Mouse (Mus musculus) embryonic stem cell, embryonic (primary cell): Measurements from ENCODE around the gene Astn2.

Experiments used
- CTCF ChIA-PET, 4 experiments: fragments of 300-600 bp in 2 of 4; fragments of 350-600 bp in 2 of 4; sonication (Branson Sonifier 250); formaldehyde crosslinking; loops; one replicate each; lab custom pipeline; 2022; ENCODE audit warnings: inconsistent platforms in 2 of 4; lab: Charles Lee
- POLR2A ChIA-PET, 4 experiments: fragments of 300-600 bp in 2 of 4; fragments of 350-600 bp in 2 of 4; sonication (Branson Sonifier 250); formaldehyde crosslinking; loops; one replicate each; lab custom pipeline; 2022; ENCODE audit warnings: antibody characterized with exemption in 4 of 4, inconsistent platforms in 1 of 4; lab: Charles Lee

The Astn2 gene

GRCm38 (mm10) chr4:65430804-65431203, 973.6 kb downstream of the Astn2 start:
- POLR2A ChIA-PET: interaction anchor here in 1 of 4 experiments (0.7 kb wide), 1 partner anchor 32 kb away, joined by 3 read pairs; no protein-coding TSS in a partner anchor
- CTCF ChIA-PET: no interaction called here

GRCm38 (mm10) chr4:65427480-65427879, 976.9 kb downstream of the Astn2 start:
- CTCF ChIA-PET: no interaction called here
- POLR2A ChIA-PET: no interaction called here

GRCm38 (mm10) chr4:65426437-65426836, 978.0 kb downstream of the Astn2 start:
- ChIA-PET CTCF (no interaction called here), POLR2A (no interaction called here)

GRCm38 (mm10) chr4:65423068-65423625, 981.3 kb downstream of the Astn2 start:
- ChIA-PET CTCF (no interaction called here), POLR2A (no interaction called here)

- POLR2A ChIA-PET: no interaction called here
- CTCF ChIA-PET: no interaction called here
Measured at GRCm38 (mm10) chr4:65421272-65421671, 983.1 kb downstream of the Astn2 start.

GRCm38 (mm10) chr4:65420511-65420931, 983.9 kb downstream of the Astn2 start:
- ChIA-PET CTCF (no interaction called here), POLR2A (no interaction called here)

- ChIA-PET POLR2A (no interaction called here), CTCF (no interaction called here)
Measured at GRCm38 (mm10) chr4:65415507-65415906, 988.9 kb downstream of the Astn2 start.

- POLR2A ChIA-PET: no interaction called here
- CTCF ChIA-PET: no interaction called here
Measured at GRCm38 (mm10) chr4:65402836-65403634, 1001.4 kb downstream of the Astn2 start.

- ChIA-PET POLR2A (no interaction called here), CTCF (no interaction called here)
Measured at GRCm38 (mm10) chr4:65402286-65402685, 1002.1 kb downstream of the Astn2 start.

GRCm38 (mm10) chr4:65399457-65399856, 1005.0 kb downstream of the Astn2 start:
- ChIA-PET CTCF (no interaction called here), POLR2A (interaction anchor here in 1 of 4 experiments (0.7 kb wide), 1 partner anchor 1294 kb away, joined by 6 read pairs; no protein-coding TSS in a partner anchor)

GRCm38 (mm10) chr4:65396806-65397205, 1007.6 kb downstream of the Astn2 start:
- CTCF ChIA-PET: no interaction called here
- POLR2A ChIA-PET: interaction anchor here in 1 of 4 experiments (0.6 kb wide), 1 partner anchor 16 kb away, joined by 3 read pairs; no protein-coding TSS in a partner anchor

GRCm38 (mm10) chr4:65391001-65391400, 1013.4 kb downstream of the Astn2 start:
- ChIA-PET CTCF (no interaction called here), POLR2A (no interaction called here)

GRCm38 (mm10) chr4:65383070-65383469, 1021.3 kb downstream of the Astn2 start:
- POLR2A ChIA-PET: no interaction called here
- CTCF ChIA-PET: no interaction called here

GRCm38 (mm10) chr4:65379461-65379860, 1025.0 kb downstream of the Astn2 start:
- ChIA-PET POLR2A (no interaction called here), CTCF (no interaction called here)

- ChIA-PET POLR2A (no interaction called here), CTCF (no interaction called here)
Measured at GRCm38 (mm10) chr4:65376571-65376970, 1027.8 kb downstream of the Astn2 start.

- ChIA-PET POLR2A (no interaction called here), CTCF (no interaction called here)
Measured at GRCm38 (mm10) chr4:65373841-65374240, 1030.6 kb downstream of the Astn2 start.

GRCm38 (mm10) chr4:65372731-65373130, 1031.7 kb downstream of the Astn2 start:
- CTCF ChIA-PET: no interaction called here
- POLR2A ChIA-PET: interaction anchor here in 1 of 4 experiments (0.6 kb wide), 1 partner anchor 240 kb away, joined by 3 read pairs; no protein-coding TSS in a partner anchor

GRCm38 (mm10) chr4:65367135-65367534, 1037.3 kb downstream of the Astn2 start:
- ChIA-PET CTCF (no interaction called here), POLR2A (no interaction called here)

- ChIA-PET POLR2A (no interaction called here), CTCF (no interaction called here)
Measured at GRCm38 (mm10) chr4:65354580-65354979, 1049.8 kb downstream of the Astn2 start.

GRCm38 (mm10) chr4:65350521-65350920, 1053.9 kb downstream of the Astn2 start:
- ChIA-PET POLR2A (no interaction called here), CTCF (no interaction called here)

GRCm38 (mm10) chr4:65341766-65342165, 1062.6 kb downstream of the Astn2 start:
- CTCF ChIA-PET: no interaction called here
- POLR2A ChIA-PET: no interaction called here
